Mouse (Mus musculus): Measurements from ENCODE around the gene Nfs1. TPM values are rescaled to one million over a fixed set of nuclear protein-coding genes. Genes with fewer than 3 reads are reported as not detected.

Nfs1 gene
- total and polyA plus RNA-seq, 2 experiments from 2014 or later: 34.5 to 34.9 TPM

- no peaks in the 10 kb centered on the region for H3K9me3 ChIP-seq (ENCODE audit: low read length)
- no peaks in the 10 kb centered on the region for H3K4me1 ChIP-seq (ENCODE audit: insufficient read depth, low read length)
- no peak for DNase-seq (ENCODE audit: low spot score)
- peak overlapping the region; percentile 45 for H3K4me2 ChIP-seq (ENCODE audit: low read depth, low read length, poor library complexity, severe bottlenecking)
- peak overlapping the region; percentile 100; the same call in 1 of the 2 replicates for H3K4me3 ChIP-seq (ENCODE audit: low read depth, low read length)
- H3K36me3 ChIP-seq (ENCODE audit: insufficient read depth, low read length): peaks cover 6% of the 10 kb centered on the region; the same call in 1 of the 2 replicates
- TF ChIP-seq CTCF (IDR thresholded peaks at IDR 0.05): no peak
- peak overlapping the region; percentile 80 for H3K27ac ChIP-seq (ENCODE audit: low read depth, low read length)
- no peak for ATAC-seq (ENCODE audit: low FRiP score)
- WGBS: 90% methylated on average over 2 of the region's 2 CpGs
- H3K27me3 ChIP-seq (ENCODE audit: insufficient read depth, low read length): no peaks in the 10 kb centered on the region
- H3K9ac ChIP-seq (replicated peaks; ENCODE audit: low read length, poor library complexity, severe bottlenecking): peak overlapping the region; percentile 44; the same call in 1 of the 2 replicates
Measured at GRCm38 (mm10) chr2:156181592-156181991, 37.6 kb upstream of the Nfs1 start.

DNA sequence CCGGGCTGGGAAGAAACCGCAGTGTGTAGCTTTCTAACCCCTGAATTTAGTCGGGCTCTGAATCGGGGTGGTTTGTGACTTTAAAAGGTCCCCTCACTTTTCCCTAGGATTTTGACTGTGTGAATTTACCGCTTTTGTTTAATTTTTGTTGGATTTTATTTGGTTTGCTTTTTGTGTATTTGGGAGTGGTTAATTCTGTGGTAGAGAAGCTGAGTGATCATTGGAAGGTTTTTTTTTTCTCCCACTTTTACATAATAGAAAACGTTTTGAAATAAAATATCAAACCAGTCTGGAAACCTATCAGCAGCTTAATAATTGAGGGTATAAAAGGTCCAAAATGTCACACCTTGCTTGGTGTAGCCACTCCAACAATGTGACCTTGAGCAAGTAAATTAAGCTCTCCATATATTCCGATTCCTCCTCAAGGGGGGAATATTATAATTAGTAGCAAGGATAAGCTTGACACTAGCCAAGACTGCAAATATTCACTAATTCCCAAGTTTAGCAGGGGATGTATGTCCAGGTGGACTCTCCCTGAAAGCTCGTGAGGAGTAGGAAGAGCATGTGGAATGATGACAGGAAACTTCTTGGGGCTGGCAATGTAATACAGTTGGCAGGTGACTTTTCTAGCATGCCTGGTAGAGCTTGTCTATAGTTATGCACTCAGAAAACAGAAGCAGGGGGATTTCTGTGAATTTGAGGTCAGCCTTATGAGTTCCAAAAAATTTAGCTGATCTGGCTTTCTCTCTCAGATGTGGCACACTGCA, 37.0 kb upstream of the Nfs1 start:
- ATAC-seq (ENCODE audit: low FRiP score) (no peak), DNase-seq (ENCODE audit: low spot score) (no peak)
- 6% methylated on average over 8 of the region's 8 CpGs for WGBS

GRCm38 (mm10) chr2:156180094-156180821, 36.3 kb upstream of the Nfs1 start, which contains the start of gene Rbm39:
Gene Rbm39, minus strand, starts transcription at chr2:156180238.
- no peaks in the 10 kb centered on the region for H3K4me1 ChIP-seq (ENCODE audit: insufficient read depth, low read length)
- under 1% methylated on average over 47 of the region's 47 CpGs for WGBS
- no peaks in the 10 kb centered on the region for H3K9me3 ChIP-seq (ENCODE audit: low read length)
- peak within 1 kb of the TSS; percentile 64 for H3K4me2 ChIP-seq (ENCODE audit: low read depth, low read length, poor library complexity, severe bottlenecking)
- peak; percentile 73 for TF ChIP-seq CTCF (IDR thresholded peaks at IDR 0.05)
- ATAC-seq (ENCODE audit: low FRiP score): peak; percentile 96
- H3K27me3 ChIP-seq (ENCODE audit: insufficient read depth, low read length): no peaks in the 10 kb centered on the region
- peak; percentile 100 for DNase-seq (ENCODE audit: low spot score)
- peak within 1 kb of the TSS; percentile 100 for H3K9ac ChIP-seq (replicated peaks; ENCODE audit: low read length, poor library complexity, severe bottlenecking)
- H3K36me3 ChIP-seq (ENCODE audit: insufficient read depth, low read length): peaks cover 6% of the 10 kb centered on the region; the same call in 1 of the 2 replicates
- peak within 1 kb of the TSS; percentile 100 for H3K4me3 ChIP-seq (ENCODE audit: low read depth, low read length)
- H3K27ac ChIP-seq (ENCODE audit: low read depth, low read length): peak within 1 kb of the TSS; percentile 100

More for the DNA sequence above, 37.0 kb upstream of the Nfs1 start:
- peak overlapping the region; percentile 44 for H3K9ac ChIP-seq (replicated peaks; ENCODE audit: low read length, poor library complexity, severe bottlenecking)
- peak overlapping the region; percentile 80 for H3K27ac ChIP-seq (ENCODE audit: low read depth, low read length)
- TF ChIP-seq CTCF (IDR thresholded peaks at IDR 0.05): no peak
- peaks cover 6% of the 10 kb centered on the region; the same call in 1 of the 2 replicates for H3K36me3 ChIP-seq (ENCODE audit: insufficient read depth, low read length)
- no peaks in the 10 kb centered on the region for H3K27me3 ChIP-seq (ENCODE audit: insufficient read depth, low read length)
- no peaks in the 10 kb centered on the region for H3K4me1 ChIP-seq (ENCODE audit: insufficient read depth, low read length)
- H3K9me3 ChIP-seq (ENCODE audit: low read length): no peaks in the 10 kb centered on the region
- H3K4me2 ChIP-seq (ENCODE audit: low read depth, low read length, poor library complexity, severe bottlenecking): peak overlapping the region; percentile 45
- peak overlapping the region; percentile 100 for H3K4me3 ChIP-seq (ENCODE audit: low read depth, low read length)

DNA sequence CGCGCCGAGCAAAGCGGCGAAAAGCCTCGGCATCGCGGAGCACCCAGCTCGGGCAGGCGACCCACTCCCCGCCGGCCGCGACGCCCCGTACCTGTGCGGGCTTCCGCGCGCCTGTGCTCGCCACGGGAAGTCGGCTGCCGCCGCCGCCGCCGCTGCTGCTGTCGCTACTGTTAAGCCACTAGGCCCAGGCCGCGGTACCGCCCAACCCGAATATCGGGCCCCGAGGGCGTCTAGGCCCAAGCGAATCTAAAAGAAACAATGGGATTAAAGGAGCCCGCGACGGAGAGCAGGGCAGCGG, 35.8 kb upstream of the Nfs1 start:
- no peak for TF ChIP-seq CTCF (IDR thresholded peaks at IDR 0.05)
- H3K4me2 ChIP-seq (ENCODE audit: low read depth, low read length, poor library complexity, severe bottlenecking): no peak overlapping the region
- DNase-seq (ENCODE audit: low spot score) (no peak), ATAC-seq (ENCODE audit: low FRiP score) (peak; percentile 10)
- peaks cover 6% of the 10 kb centered on the region; the same call in 1 of the 2 replicates for H3K36me3 ChIP-seq (ENCODE audit: insufficient read depth, low read length)
- WGBS: under 1% methylated on average over 37 of the region's 41 CpGs
- H3K27me3 ChIP-seq (ENCODE audit: insufficient read depth, low read length): no peaks in the 10 kb centered on the region
- peak overlapping the region; percentile 100 for H3K9ac ChIP-seq (replicated peaks; ENCODE audit: low read length, poor library complexity, severe bottlenecking)
- H3K4me3 ChIP-seq (ENCODE audit: low read depth, low read length): peak overlapping the region; percentile 100
- no peaks in the 10 kb centered on the region for H3K9me3 ChIP-seq (ENCODE audit: low read length)
- H3K4me1 ChIP-seq (ENCODE audit: insufficient read depth, low read length): no peaks in the 10 kb centered on the region
- peak overlapping the region; percentile 100 for H3K27ac ChIP-seq (ENCODE audit: low read depth, low read length)

GRCm38 (mm10) chr2:156179046-156179795, 35.2 kb upstream of the Nfs1 start:
- Histone ChIP-seq H3K4me2 (ENCODE audit: low read depth, low read length, poor library complexity, severe bottlenecking) (peak overlapping the region; percentile 64), H3K4me3 (ENCODE audit: low read depth, low read length) (peak overlapping the region; percentile 100), H3K27me3 (ENCODE audit: insufficient read depth, low read length) (no peaks in the 10 kb centered on the region), H3K9me3 (ENCODE audit: low read length) (no peaks in the 10 kb centered on the region), H3K4me1 (ENCODE audit: insufficient read depth, low read length) (no peaks in the 10 kb centered on the region), H3K27ac (ENCODE audit: low read depth, low read length) (peak overlapping the region; percentile 100), H3K36me3 (ENCODE audit: insufficient read depth, low read length) (peaks cover 6% of the 10 kb centered on the region; the same call in 1 of the 2 replicates), H3K9ac (replicated peaks; ENCODE audit: low read length, poor library complexity, severe bottlenecking) (peak overlapping the region; percentile 100)
- TF ChIP-seq CTCF (IDR thresholded peaks at IDR 0.05): peak; percentile 20; the same call in 1 of the 2 replicates
- 2% methylated on average over 43 of the region's 47 CpGs for WGBS
- peak; percentile 56 for ATAC-seq (ENCODE audit: low FRiP score)
- peak; percentile 85 for DNase-seq (ENCODE audit: low spot score)

All from midbrain, postnatal 0 days (tissue).